Mouse (Mus musculus) hindbrain, postnatal 0 days (tissue): ENCODE results near the gene Dbi. TPM values are rescaled to one million over a fixed set of nuclear protein-coding genes. Genes with fewer than 3 reads are reported as not detected.
A peak's percentile ranks its signal among the peaks of the same experiment; 100 is the strongest.
"Not testable (repeated sequence)": the region's sequence is repeated elsewhere in the genome, so short reads cannot be mapped to it uniquely, and the experiment has no call there.

Source experiments
- ATAC-seq: fragments of 200-750 bp; cut with Nextera tagmentation; 2 replicates; pipeline ENCODE4 v1.8.0; 2017; ENCODE audit warnings: mild to moderate bottlenecking, moderate TSS enrichment, moderate library complexity
- DNase-seq: peaks from one replicate; pipeline ENCODE4 v3.0.0-alpha.2; 2015; ENCODE audit warnings: low spot score
- H3K27ac ChIP-seq: fragments of 300-500 bp; sonication (generic); 2 replicates; pipeline ENCODE4 v1.5.1; 2014; ENCODE audit warnings: mild to moderate bottlenecking
- H3K27me3 ChIP-seq: fragments of 300-500 bp; sonication (generic); 2 replicates; pipeline ENCODE4 v1.6.1; 2014; ENCODE audit warnings: low read length, mixed read lengths; ENCODE audit not compliant: insufficient read depth
- H3K36me3 ChIP-seq: fragments of 300-500 bp; sonication (generic); 2 replicates; pipeline ENCODE4 v1.6.1; 2014; ENCODE audit warnings: low read length, mixed read lengths; ENCODE audit not compliant: insufficient read depth
- H3K4me1 ChIP-seq: fragments of 300-500 bp; sonication (generic); 2 replicates; pipeline ENCODE4 v1.6.1; 2014; ENCODE audit warnings: antibody characterized with exemption, low read length, mixed read lengths; ENCODE audit not compliant: insufficient read depth
- H3K4me2 ChIP-seq: fragments of 300-500 bp; sonication (generic); 2 replicates; pipeline ENCODE4 v1.6.1; 2014; ENCODE audit warnings: low read depth, mild to moderate bottlenecking, low read length, moderate library complexity, mixed read lengths
- H3K4me3 ChIP-seq: fragments of 300-500 bp; sonication (generic); 2 replicates; pipeline ENCODE4 v1.5.1; 2014; ENCODE audit warnings: low read length
- H3K9ac ChIP-seq: fragments of 300-500 bp; sonication (generic); replicated peaks from 2 replicates; pipeline ENCODE4 v1.6.1; 2014; ENCODE audit warnings: mild to moderate bottlenecking, low read length, moderate library complexity, mixed read lengths
- H3K9me3 ChIP-seq: fragments of 300-500 bp; sonication (generic); 2 replicates; pipeline ENCODE4 v1.6.1; 2016; ENCODE audit warnings: low read length, mixed read lengths
- CTCF ChIP-seq: IDR thresholded peaks from 2 replicates; pipeline ENCODE4 v1.5.1; 2016; ENCODE audit warnings: antibody characterized with exemption, control low read depth, low read depth
- WGBS: fragments of 180-500 bp; shearing (Covaris S2); extraction: QIAGEN DNeasy Blood & Tissue Kit; methylation state at CpG from one replicate; pipeline ENCODE4 v1.1.7; 2014; 5-methylcytosine and 5-hydroxymethylcytosine counted together
- polyA plus RNA-seq: library from polyadenylated mRNA; unstranded; fragments of >200 nt; fragmentation: Nextera tagmentation; extraction: Ambion mirVana; gene quantifications from 2 replicates; pipeline ENCODE4 v1.2.1, GENCODE M21; 2015
- total RNA-seq: library from RNA; depleted of rRNA; stranded (reverse); fragments of >200 nt; gene quantifications from 2 replicates; pipeline ENCODE4 v1.2.3, GENCODE M21; 2014

Gene Dbi
- total and polyA plus RNA-seq, 2 experiments from 2014 or later = 529 to 2,773 TPM

- Histone ChIP-seq H3K4me3 (no peak overlapping the region), H3K27me3 (no peaks in the 10 kb centered on the region), H3K9ac (no peak overlapping the region), H3K4me1 (no peaks in the 10 kb centered on the region), H3K4me2 (no peak overlapping the region), H3K27ac (no peak overlapping the region), H3K36me3 (no peaks in the 10 kb centered on the region), H3K9me3 (no peaks in the 10 kb centered on the region)
- no peak for TF ChIP-seq CTCF
- WGBS = 81% methylated on average over 8 of the region's 8 CpGs
- ATAC-seq (no peak), DNase-seq (no peak)
Measured at GRCm38 (mm10) chr1:120100456-120101226, 20.2 kb downstream of the Dbi start.

GRCm38 (mm10) chr1:120099483-120099882, 21.4 kb downstream of the Dbi start:
- Histone ChIP-seq H3K4me1 (no peaks in the 10 kb centered on the region), H3K27ac (no peak overlapping the region), H3K4me2 (no peak overlapping the region), H3K9me3 (no peaks in the 10 kb centered on the region), H3K9ac (no peak overlapping the region), H3K36me3 (no peaks in the 10 kb centered on the region), H3K27me3 (no peaks in the 10 kb centered on the region), H3K4me3 (no peak overlapping the region)
- WGBS = 66% methylated on average over 6 of the region's 6 CpGs
- ATAC-seq = 0 out of 2 replicates have a peak, but pooled peaks have one; percentile 15
- no peak for DNase-seq
- no peak for TF ChIP-seq CTCF

- no peak overlapping the region for H3K9ac ChIP-seq
- DNase-seq (peak; percentile 70), ATAC-seq (no peak)
- no peaks in the 10 kb centered on the region for H3K9me3 ChIP-seq
- no peaks in the 10 kb centered on the region for H3K36me3 ChIP-seq
- no peaks in the 10 kb centered on the region for H3K27me3 ChIP-seq
- peak; percentile 72 for TF ChIP-seq CTCF
- no peak overlapping the region for H3K4me2 ChIP-seq
- H3K4me3 ChIP-seq = no peak overlapping the region
- WGBS = 14% methylated on average over 7 of the region's 7 CpGs
- no peaks in the 10 kb centered on the region for H3K4me1 ChIP-seq
- H3K27ac ChIP-seq = no peak overlapping the region
Measured at GRCm38 (mm10) chr1:120098327-120098726, 22.6 kb downstream of the Dbi start.

- WGBS = 68% methylated on average over 3 of the region's 3 CpGs
- DNase-seq (no peak), ATAC-seq (no peak)
- H3K27me3 ChIP-seq = no peaks in the 10 kb centered on the region
- H3K4me2 ChIP-seq = no peak overlapping the region
- TF ChIP-seq CTCF = no peak
- no peak overlapping the region for H3K4me3 ChIP-seq
- H3K27ac ChIP-seq = no peak overlapping the region
- H3K4me1 ChIP-seq = no peaks in the 10 kb centered on the region
- no peaks in the 10 kb centered on the region for H3K36me3 ChIP-seq
- no peaks in the 10 kb centered on the region for H3K9me3 ChIP-seq
- H3K9ac ChIP-seq = no peak overlapping the region
Measured at GRCm38 (mm10) chr1:120094920-120095319, 26.0 kb downstream of the Dbi start.

DNA sequence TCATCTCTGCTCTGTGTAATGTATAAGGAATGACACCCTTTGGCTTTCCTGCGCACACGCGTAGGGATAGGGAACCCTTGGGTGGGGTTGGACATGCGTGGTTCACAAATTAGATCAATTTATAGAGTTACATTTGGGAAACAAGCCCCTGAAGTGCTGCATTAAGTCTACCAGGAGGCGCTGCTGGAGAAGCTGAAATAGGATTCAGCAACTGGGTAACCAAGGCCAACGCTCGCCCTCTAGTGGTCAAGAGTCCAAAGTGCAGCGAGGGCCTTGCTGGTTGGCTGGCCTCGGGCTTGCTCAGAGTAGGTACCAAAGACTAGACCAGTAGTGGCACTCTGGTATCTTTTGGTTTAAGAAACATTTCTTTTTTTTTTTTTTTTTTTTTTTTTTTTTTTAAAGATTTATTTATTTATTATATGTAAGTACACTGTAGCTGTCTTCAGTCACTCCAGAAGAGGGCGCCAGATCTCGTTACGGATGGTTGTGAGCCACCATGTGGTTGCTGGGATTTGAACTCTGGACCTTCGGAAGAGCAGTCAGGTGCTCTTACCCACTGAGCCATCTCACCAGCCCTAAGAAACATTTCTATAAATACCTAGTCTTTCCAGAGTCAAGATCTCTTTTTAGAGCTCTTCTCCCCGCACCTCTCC, 27.3 kb downstream of the Dbi start:
- not testable (repeated sequence) for H3K4me3 ChIP-seq, H3K27ac ChIP-seq, H3K9me3 ChIP-seq, H3K4me1 ChIP-seq, H3K36me3 ChIP-seq, H3K27me3 ChIP-seq, H3K9ac ChIP-seq, H3K4me2 ChIP-seq
- peak; percentile 77 for ATAC-seq
- TF ChIP-seq CTCF = peak; percentile 87
- WGBS = 56% methylated on average over 11 of the region's 14 CpGs
- peak; percentile 87 for DNase-seq

DNA sequence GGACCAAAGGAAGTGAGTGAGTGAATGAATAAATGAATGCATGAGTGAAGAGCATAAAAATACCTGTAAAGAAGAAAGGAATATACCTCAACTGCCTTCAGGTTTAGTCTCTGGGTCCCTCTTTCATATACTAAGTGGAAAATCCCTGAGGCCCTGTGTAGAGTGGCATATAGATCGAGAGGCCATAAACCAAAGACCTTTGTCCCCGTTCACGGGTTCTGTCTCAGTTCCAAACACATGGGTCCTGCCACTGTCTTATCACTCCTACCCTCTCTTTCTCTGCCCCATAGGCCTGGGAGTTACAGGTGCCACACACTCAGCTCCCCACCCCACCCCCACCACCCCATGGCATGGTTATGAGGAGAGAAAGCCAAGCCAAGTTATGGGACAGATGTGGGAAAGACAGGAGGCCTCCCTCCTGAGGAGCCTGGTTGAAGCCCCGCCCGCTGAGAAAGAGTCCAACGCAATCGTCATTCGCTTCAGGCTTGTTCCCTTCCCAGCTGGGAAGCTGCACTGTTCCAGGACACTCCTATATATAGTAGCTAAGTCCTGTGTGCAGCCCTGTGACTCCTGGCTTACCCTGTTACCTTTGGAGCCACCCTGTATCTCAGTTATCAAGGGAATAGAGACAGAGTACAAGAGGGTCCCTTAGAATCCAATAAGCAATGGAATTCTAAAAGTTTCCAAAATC, 29.9 kb downstream of the Dbi start:
- H3K4me1 ChIP-seq = no peaks in the 10 kb centered on the region
- H3K9me3 ChIP-seq = no peaks in the 10 kb centered on the region
- ATAC-seq = no peak
- H3K4me3 ChIP-seq = no peak overlapping the region
- 85% methylated on average over 8 of the region's 8 CpGs for WGBS
- no peak for TF ChIP-seq CTCF
- no peak for DNase-seq
- H3K27me3 ChIP-seq = no peaks in the 10 kb centered on the region
- no peak overlapping the region for H3K4me2 ChIP-seq
- H3K27ac ChIP-seq = no peak overlapping the region
- H3K9ac ChIP-seq = no peak overlapping the region
- H3K36me3 ChIP-seq = no peaks in the 10 kb centered on the region
